Mouse (Mus musculus) CH12.LX (cell line): ENCODE measurements around the gene A3galt2. TPM values are rescaled to one million over a fixed set of nuclear protein-coding genes. Genes with fewer than 3 reads are reported as not detected.

Experiments
- DNase-seq: peaks from one replicate; pipeline ENCODE4 v3.0.0-alpha.2; 2013; ENCODE audit errors: extremely low read depth
- H3K27ac ChIP-seq: 2 replicates; pipeline ENCODE4 v1.5.1; 2012; ENCODE audit warnings: low read depth, mild to moderate bottlenecking, control low read depth, moderate library complexity; ENCODE audit not compliant: insufficient read depth
- H3K27me3 ChIP-seq: replicated peaks from 2 replicates; pipeline ENCODE3; 2012; ENCODE audit warnings: inconsistent platforms
- H3K36me3 ChIP-seq, 2 experiments: replicated peaks in 1 of 2; 2 replicates each; pipeline versions ENCODE3 to v1.6.1; 2012; ENCODE audit warnings: inconsistent platforms in 1 of 2, low read length in 1 of 2, mild to moderate bottlenecking in 1 of 2, mixed read lengths in 1 of 2, moderate library complexity in 1 of 2; ENCODE audit not compliant: control insufficient read depth in 1 of 2, insufficient read depth in 1 of 2
- H3K4me1 ChIP-seq, 2 experiments: 2 replicates each; pipeline ENCODE4 v1.6.1; 2012; ENCODE audit warnings: inconsistent platforms in 1 of 2, moderate library complexity in 1 of 2; ENCODE audit not compliant: insufficient read depth in 2 of 2, control insufficient read depth in 1 of 2
- H3K4me2 ChIP-seq: 2 replicates; pipeline ENCODE4 v1.6.1; 2012; ENCODE audit warnings: low read depth, mild to moderate bottlenecking, control low read depth; ENCODE audit not compliant: poor library complexity, insufficient read depth, severe bottlenecking
- H3K4me3 ChIP-seq, 3 experiments: fragments of 150-350 bp in 1 of 3; sonication (generic) in 1 of 3; replicated peaks in 1 of 3; 2 replicates each; pipeline versions ENCODE3 to v1.5.1; 2011 to 2012; ENCODE audit warnings: low read depth in 2 of 3, low read length in 2 of 3, mild to moderate bottlenecking in 2 of 3, moderate library complexity in 2 of 3, control low read depth in 1 of 3, improper control_type of control experiment in 1 of 3, inconsistent platforms in 1 of 3, mixed read lengths in 1 of 3; ENCODE audit not compliant: poor library complexity in 1 of 3
- H3K79me2 ChIP-seq: replicated peaks from 2 replicates; pipeline ENCODE4 v1.6.1; 2012; ENCODE audit warnings: mild to moderate bottlenecking, moderate library complexity; ENCODE audit not compliant: control insufficient read depth, poor library complexity, insufficient read depth, severe bottlenecking; ENCODE audit errors: extremely low read depth
- H3K9ac ChIP-seq: 2 replicates; pipeline ENCODE4 v1.6.1; 2012; ENCODE audit warnings: low read depth, mild to moderate bottlenecking, control low read depth, moderate library complexity; ENCODE audit not compliant: insufficient read depth
- H3K9me3 ChIP-seq: replicated peaks from 2 replicates; pipeline ENCODE3; 2012; ENCODE audit warnings: low read length, inconsistent platforms, mixed read lengths
- BHLHE40 ChIP-seq: IDR thresholded peaks from 2 replicates; pipeline ENCODE4 v1.6.1; 2011; ENCODE audit warnings: mild to moderate bottlenecking, low read depth, low read length, improper control_type of control experiment
- CHD1 ChIP-seq: IDR thresholded peaks from 2 replicates; pipeline ENCODE4 v1.6.1; 2012; ENCODE audit warnings: low read depth, low read length, improper control_type of control experiment, inconsistent platforms
- CHD2 ChIP-seq: IDR thresholded peaks from 2 replicates; pipeline ENCODE4 v1.6.1; 2011; ENCODE audit warnings: low read length, improper control_type of control experiment
- E2F4 ChIP-seq: IDR thresholded peaks from 2 replicates; pipeline ENCODE4 v1.6.1; 2011; ENCODE audit warnings: low read depth, low read length, improper control_type of control experiment; ENCODE audit not compliant: insufficient replicate concordance
- EP300 ChIP-seq: IDR thresholded peaks from 2 replicates; pipeline ENCODE4 v1.6.1; 2011; ENCODE audit warnings: low read length, improper control_type of control experiment
- GABPA ChIP-seq: IDR thresholded peaks from 2 replicates; pipeline ENCODE4 v1.6.1; 2012; ENCODE audit warnings: low read depth, low read length, improper control_type of control experiment, inconsistent platforms; ENCODE audit not compliant: insufficient replicate concordance
- HCFC1 ChIP-seq: IDR thresholded peaks from 2 replicates; pipeline ENCODE4 v1.6.1; 2012; ENCODE audit warnings: low read depth, mild to moderate bottlenecking, inconsistent platforms, low read length, improper control_type of control experiment
- JUND ChIP-seq: conservative IDR thresholded peaks from 2 replicates; pipeline ENCODE4 v1.6.1; 2011; ENCODE audit warnings: low read depth, low read length, improper control_type of control experiment
- MAFK ChIP-seq: IDR thresholded peaks from 2 replicates; pipeline ENCODE4 v1.6.1; 2011; ENCODE audit warnings: low read length, improper control_type of control experiment; ENCODE audit not compliant: insufficient replicate concordance
- MAZ ChIP-seq: IDR thresholded peaks from 2 replicates; pipeline ENCODE4 v1.6.1; 2012; ENCODE audit warnings: low read depth, mild to moderate bottlenecking, inconsistent platforms, low read length, improper control_type of control experiment, moderate library complexity
- MXI1 ChIP-seq: IDR thresholded peaks from 2 replicates; pipeline ENCODE4 v1.6.1; 2011; ENCODE audit warnings: mild to moderate bottlenecking, low read depth, low read length, improper control_type of control experiment
- MYC ChIP-seq: IDR thresholded peaks from 2 replicates; pipeline ENCODE4 v1.6.1; 2011; ENCODE audit warnings: low read depth, mild to moderate bottlenecking, improper control_type of control experiment, low read length
- NRF1 ChIP-seq: IDR thresholded peaks from 2 replicates; pipeline ENCODE4 v1.6.1; 2014; ENCODE audit warnings: low read depth, mild to moderate bottlenecking, inconsistent platforms, low read length, improper control_type of control experiment, moderate library complexity
- SMC3 ChIP-seq: IDR thresholded peaks from 2 replicates; pipeline ENCODE4 v1.6.1; 2011; ENCODE audit warnings: low read depth, low read length, improper control_type of control experiment
- TCF12 ChIP-seq: IDR thresholded peaks from 2 replicates; pipeline ENCODE4 v1.6.1; 2014; ENCODE audit warnings: low read depth, mild to moderate bottlenecking, inconsistent platforms, low read length, improper control_type of control experiment
- USF1 ChIP-seq: IDR thresholded peaks from 2 replicates; pipeline ENCODE4 v1.6.1; 2014; ENCODE audit warnings: low read depth, mild to moderate bottlenecking, inconsistent platforms, low read length, improper control_type of control experiment
- USF2 ChIP-seq: conservative IDR thresholded peaks from 2 replicates; pipeline ENCODE4 v1.6.1; 2011; ENCODE audit warnings: low read depth, low read length, improper control_type of control experiment
- ZMIZ1 ChIP-seq: IDR thresholded peaks from 2 replicates; pipeline ENCODE4 v1.6.1; 2012; ENCODE audit warnings: low read depth, mild to moderate bottlenecking, inconsistent platforms, low read length, improper control_type of control experiment
- ZNF384 ChIP-seq: IDR thresholded peaks from 2 replicates; pipeline ENCODE4 v1.6.1; 2012; ENCODE audit warnings: low read depth, low read length, improper control_type of control experiment, inconsistent platforms
- dilution Hi-C: fragments of 300-500 bp; cut with MboI; formaldehyde crosslinking; loops from 2 replicates; pipeline ENCODE4 v1.14.3; 2020; ENCODE audit warnings: low sequenced_read_pairs; ENCODE audit not compliant: extremely low pct_unique_long_range_greater_than_20kb, extremely low pct_ligation_motif_present
- in situ Hi-C: fragments of 300-500 bp; cut with MboI; formaldehyde crosslinking; loops from 3 replicates; pipeline ENCODE4 v1.14.3; 2019; ENCODE audit warnings: low sequenced_read_pairs, low pct_ligation_motif_present, low pct_unique_long_range_greater_than_20kb, mixed read lengths
- polyA plus RNA-seq: library from polyadenylated mRNA; unstranded; fragments of >175 nt; gene quantifications from 2 replicates; pipeline ENCODE4 v1.2.1, GENCODE M21; 2012; ENCODE audit warnings: low read depth; ENCODE audit not compliant: insufficient read length
- total RNA-seq, 2 experiments: library from RNA; depleted of rRNA; stranded (reverse); fragments of 300-350 nt in 1 of 2; fragments of >200 nt in 1 of 2; gene quantifications; 2 replicates each; pipeline ENCODE4 v1.2.3; 2012 to 2014

Gene A3galt2
- total and polyA plus RNA-seq, 3 experiments: 0.04 to 0.11 TPM; not detected in 1

DNA sequence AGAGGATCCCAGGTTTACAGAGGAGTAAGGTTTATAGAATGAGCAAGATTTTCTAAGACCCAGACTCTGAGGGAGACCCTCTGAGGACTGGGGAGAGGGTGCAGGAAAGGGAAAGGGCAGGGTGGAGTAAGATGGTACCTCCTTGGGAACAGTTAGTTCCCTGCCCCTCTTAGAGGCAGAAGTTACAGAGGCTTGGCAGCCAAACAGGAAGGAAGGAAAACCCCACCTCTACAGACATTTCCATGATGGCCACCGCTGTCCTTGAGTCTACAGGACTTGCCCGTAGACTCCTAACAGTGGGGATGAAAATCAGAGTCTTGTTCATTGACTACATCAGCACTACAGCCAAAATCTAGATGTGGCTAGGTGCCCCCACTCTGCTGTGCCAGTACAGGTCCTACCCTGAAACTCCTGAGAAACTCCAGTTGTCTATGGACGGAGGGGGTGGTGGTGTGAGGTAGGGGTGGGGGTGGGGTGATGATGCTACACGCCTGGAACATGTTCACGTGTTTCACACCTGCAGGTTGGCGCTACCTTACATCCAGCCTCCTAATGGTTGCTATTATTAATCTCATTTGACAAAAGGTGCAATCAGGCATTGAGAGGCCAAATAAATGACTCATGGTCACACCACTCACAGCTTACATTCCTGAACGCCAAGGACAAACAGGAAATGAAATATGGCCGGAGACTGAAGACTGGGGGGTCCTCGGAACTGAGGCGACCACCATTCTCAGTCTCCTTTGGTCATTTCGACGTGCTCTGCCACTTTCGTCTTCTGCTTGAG, 14.6 kb downstream of the A3galt2 start:
- H3K9me3 ChIP-seq: peaks cover 4% of the 10 kb centered on the region
- peaks cover 15 to 37% of the 10 kb centered on the region in 2 experiments for H3K36me3 ChIP-seq
- no peak overlapping the region for H3K4me3 ChIP-seq
- peaks cover 6 to 29% of the 10 kb centered on the region in 2 experiments; a peak in 3 of 4 replicates for H3K4me1 ChIP-seq
- no peak for DNase-seq
- TF ChIP-seq SMC3: no peak
- TF ChIP-seq HCFC1: no peak
- TF ChIP-seq CHD2: no peak
- no peak for TF ChIP-seq ZMIZ1
- TF ChIP-seq MAZ: no peak
- TF ChIP-seq MYC: no peak
- no peak for TF ChIP-seq BHLHE40
- TF ChIP-seq JUND: no peak
- TF ChIP-seq E2F4: no peak
- TF ChIP-seq MAFK: no peak
- no peak for TF ChIP-seq NRF1
- TF ChIP-seq ZNF384: no peak
- TF ChIP-seq CHD1: no peak
- TF ChIP-seq GABPA: no peak
- no peak for TF ChIP-seq USF1
- no peak for TF ChIP-seq MXI1
- TF ChIP-seq TCF12: no peak
- TF ChIP-seq EP300: no peak
- TF ChIP-seq USF2: no peak
- H3K27ac ChIP-seq: no peak overlapping the region
- H3K27me3 ChIP-seq: no peaks in the 10 kb centered on the region
- in situ Hi-C loops (no loop called here), dilution Hi-C loops (no loop called here)
- H3K79me2 ChIP-seq: no peaks in the 10 kb centered on the region
- H3K4me2 ChIP-seq: no peak overlapping the region
- H3K9ac ChIP-seq: no peak overlapping the region

DNA sequence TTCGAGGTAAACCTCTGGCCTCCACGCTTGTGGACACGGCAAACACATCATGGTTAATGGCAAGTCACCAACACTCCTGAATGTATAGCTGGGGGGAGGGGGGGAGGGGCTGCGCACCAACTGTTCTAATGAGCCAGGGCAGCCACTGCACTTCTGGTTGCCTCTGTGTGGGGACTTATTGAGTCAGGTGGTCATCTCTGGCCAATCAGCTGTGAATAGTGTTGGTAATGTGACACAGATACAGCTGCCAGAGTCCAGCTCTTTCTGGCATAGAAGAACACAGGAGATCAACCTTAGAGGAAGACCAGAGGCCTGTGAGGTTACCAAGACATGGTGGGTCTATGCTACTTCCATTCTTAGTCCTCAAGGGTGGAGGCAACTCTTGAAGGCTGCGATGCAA, 15.5 kb downstream of the A3galt2 start:
- Histone ChIP-seq H3K9ac (no peak overlapping the region), H3K79me2 (no peaks in the 10 kb centered on the region), H3K36me3 (peaks cover 24 to 46% of the 10 kb centered on the region in 2 experiments)
- DNase-seq: no peak
- dilution Hi-C loops: no loop called here
- TF ChIP-seq MYC: no peak
- 0 out of 2 replicates have a peak, but pooled peaks have one; percentile 4 for TF ChIP-seq USF2
- TF ChIP-seq, all 38 proteins: peak for 1
- no peaks in the 10 kb centered on the region for H3K27me3 ChIP-seq
- no peak overlapping the region for H3K4me2 ChIP-seq
- in situ Hi-C loops: no loop called here
- H3K4me3 ChIP-seq: no peak overlapping the region
- peaks cover 6 to 29% of the 10 kb centered on the region in 2 experiments; a peak in 3 of 4 replicates for H3K4me1 ChIP-seq
- H3K9me3 ChIP-seq: peaks cover 12% of the 10 kb centered on the region
- H3K27ac ChIP-seq: no peak overlapping the region
